Mouse (Mus musculus) lung, adult 18-20 months (tissue): Measurements from ENCODE around the gene Dyrk3.

Experiments used
- DNase-seq, 2 experiments: peaks; one replicate each; pipeline ENCODE4 v3.0.0; 2022; ENCODE audit warnings: mixed read lengths in 2 of 2

The Dyrk3 gene

DNA sequence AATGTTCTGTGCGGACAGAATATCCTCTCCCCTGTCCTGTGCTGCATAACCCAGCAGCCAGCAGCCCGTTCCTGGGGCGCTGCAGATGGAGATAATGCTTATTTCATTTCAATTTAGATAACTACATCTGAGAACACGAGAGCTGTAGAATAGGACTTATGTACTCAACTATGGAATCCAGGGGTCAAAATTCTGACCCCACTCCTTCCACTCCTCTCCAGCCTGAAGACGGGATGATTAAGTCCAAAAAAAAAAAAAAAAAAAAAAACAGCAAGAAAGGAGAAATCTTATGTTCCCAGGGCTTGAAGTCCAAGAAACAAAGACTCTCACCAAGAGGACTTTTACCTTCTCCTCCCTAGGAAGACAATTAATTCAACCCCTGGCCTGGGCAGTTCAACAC, 55.0 kb downstream of the Dyrk3 start:
- DNase-seq, result no peak

DNA sequence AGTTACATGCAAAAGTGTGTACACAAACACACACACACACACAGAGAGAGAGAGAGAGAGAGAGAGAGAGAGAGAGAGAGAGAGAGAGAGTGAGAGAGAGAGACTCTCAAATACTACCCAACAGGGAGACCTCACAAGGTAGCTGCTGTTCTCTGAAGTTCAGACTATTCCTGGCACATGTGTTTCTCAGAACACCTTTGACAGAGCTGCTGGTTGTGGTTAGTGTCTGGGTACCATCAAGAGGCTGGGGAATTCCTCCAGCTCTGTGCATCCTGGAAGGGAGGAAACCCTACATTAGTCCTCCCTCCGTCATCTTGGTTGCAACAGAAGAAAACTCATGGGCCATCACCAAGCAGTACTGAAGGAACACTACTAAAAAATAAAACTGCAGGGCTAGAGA, 57.5 kb downstream of the Dyrk3 start:
- no peak for DNase-seq

DNA sequence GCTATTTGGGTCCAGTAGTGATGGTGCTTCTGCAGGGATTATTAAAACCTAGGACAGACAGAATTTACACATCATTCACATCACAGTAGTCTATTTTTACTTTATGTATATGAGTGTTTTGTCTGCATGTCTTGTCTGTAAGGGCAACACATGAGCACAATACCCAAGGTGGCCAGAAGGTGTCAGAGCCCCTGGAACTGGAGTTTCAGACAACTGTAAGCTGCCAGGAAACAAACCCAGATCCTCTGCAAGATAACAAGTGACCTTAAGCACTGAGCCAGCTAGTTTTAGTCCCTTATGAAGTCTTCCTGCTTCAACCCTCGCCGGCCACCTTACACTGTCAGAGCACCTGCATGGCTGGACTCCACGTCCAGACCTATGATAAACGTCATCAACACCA, 58.4 kb downstream of the Dyrk3 start:
- DNase-seq, result no peak

DNA sequence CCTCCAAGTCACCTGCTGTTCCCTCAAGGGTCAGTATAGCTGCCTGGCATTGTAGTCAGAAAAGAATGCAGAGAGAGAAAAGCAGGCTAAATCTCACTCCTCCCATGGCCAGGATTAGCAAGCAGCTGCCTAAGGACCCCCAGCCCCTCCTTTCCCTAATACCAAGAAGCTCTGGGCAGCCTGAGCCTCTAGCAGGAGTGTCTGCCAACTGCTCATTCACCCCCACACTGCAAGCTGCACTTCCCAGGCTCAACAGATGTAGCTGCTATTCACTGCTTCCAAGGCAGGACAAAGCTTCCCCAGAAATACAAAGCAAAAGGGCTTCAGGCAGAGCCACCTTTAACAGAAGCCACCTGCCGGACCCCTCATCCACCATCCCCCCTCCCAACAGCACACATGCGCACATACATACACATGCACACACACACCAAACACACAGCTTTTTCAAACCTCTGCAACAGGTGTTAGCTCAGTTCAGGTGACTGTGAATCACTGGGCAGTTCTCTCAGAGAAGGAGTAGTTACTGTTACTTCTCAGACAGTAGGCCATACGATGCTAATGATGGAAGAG, 59.3 kb downstream of the Dyrk3 start:
- no peak for DNase-seq
